Mouse (Mus musculus): ENCODE results near the gene Neurod2.

DNA sequence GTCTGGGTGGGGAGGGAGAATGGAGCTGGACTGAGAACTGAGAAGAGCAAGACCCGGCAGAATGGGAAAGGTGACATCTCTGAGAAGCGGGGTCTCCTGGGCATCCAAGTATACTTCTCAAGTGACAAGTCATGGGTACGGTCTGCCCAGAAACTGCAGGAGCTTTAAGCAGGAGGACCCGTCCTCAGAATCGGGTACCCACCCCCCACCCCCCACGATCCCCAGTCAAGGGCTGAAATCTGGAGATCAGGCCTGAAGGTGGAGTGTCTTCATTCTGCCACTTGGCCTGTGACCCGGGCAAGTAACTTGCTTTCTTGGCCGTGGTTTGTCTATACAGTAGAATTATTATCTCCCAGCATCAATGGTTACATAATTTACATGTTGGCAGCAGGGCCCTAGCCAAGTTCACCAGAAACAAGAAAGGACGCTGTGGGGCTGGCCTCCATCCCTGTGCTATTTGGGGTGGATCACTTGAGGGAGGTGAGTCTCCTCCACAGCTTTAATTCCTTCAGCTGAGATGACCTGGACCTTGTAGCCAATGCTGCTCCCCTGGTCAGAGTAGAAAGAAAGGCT, 34.3 kb downstream of the Neurod2 start:
- TF ChIP-seq CEBPB (IDR thresholded peaks at IDR 0.05; ENCODE audit: insufficient read depth, poor library complexity, severe bottlenecking) (no peak), USF1 (IDR thresholded peaks at IDR 0.05; ENCODE audit: low read depth) (no peak), TCF12 (IDR thresholded peaks at IDR 0.05; ENCODE audit: insufficient read depth, poor library complexity, severe bottlenecking) (no peak), MAX (IDR thresholded peaks at IDR 0.05; ENCODE audit: low read depth) (no peak), POLR2A (IDR thresholded peaks at IDR 0.05; ENCODE audit: insufficient read length, low read depth) (no peak), SRF (IDR thresholded peaks at IDR 0.05; ENCODE audit: control insufficient read depth, insufficient read length, low read depth) (no peak), E2F4 (IDR thresholded peaks at IDR 0.05; ENCODE audit: insufficient read depth) (no peak)
